Mouse (Mus musculus) small intestine, adult 2 months (tissue): ENCODE results near the gene Cited1.

Experiments used
- CTCF ChIP-seq: fragments of 200-500 bp; IDR thresholded peaks from 2 replicates; pipeline ENCODE4 v1.5.1; 2012; ENCODE audit warnings: low read depth, mild to moderate bottlenecking, control low read depth, inconsistent platforms, low read length, moderate library complexity, mixed read lengths; ENCODE audit not compliant: insufficient replicate concordance, insufficient read length; ENCODE audit errors: extremely low read depth
- POLR2A ChIP-seq: fragments of 200-500 bp; IDR thresholded peaks from 2 replicates; pipeline ENCODE4 v1.6.1; 2012; ENCODE audit warnings: low read depth, mild to moderate bottlenecking, control low read depth, inconsistent platforms, low read length, moderate library complexity

DNA sequence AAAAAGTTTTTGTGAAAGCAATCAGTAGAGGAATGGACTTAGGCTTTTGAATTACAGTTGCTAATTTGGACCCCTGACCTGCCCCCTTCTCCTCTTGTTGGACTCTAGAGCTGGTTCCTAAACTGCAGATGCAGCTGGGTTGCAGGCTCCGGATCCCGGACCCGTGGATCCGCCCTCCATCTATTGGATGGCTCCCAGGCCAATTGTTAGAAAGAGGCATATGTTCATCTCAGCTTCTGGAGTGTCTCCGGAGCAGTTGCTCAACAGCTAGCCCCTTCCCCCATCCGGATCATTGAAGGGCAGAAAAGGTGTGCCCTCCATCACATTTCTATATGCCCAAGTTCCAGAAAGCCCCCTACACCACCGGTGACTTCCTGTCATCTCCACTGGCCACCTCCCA is 1.9 kb upstream of the Cited1 start:
- TF ChIP-seq CTCF: no peak
- TF ChIP-seq POLR2A: no peak
